Mouse (Mus musculus): ENCODE data around the gene Nfia. TPM values are rescaled to one million over a fixed set of nuclear protein-coding genes. Genes with fewer than 3 reads are reported as not detected.

Nfia gene
- total RNA-seq, 2 experiments from 2014 or later, result 57.0 to 57.8 TPM

- intact Hi-C loops (cut with DNase I), result no loop called here
- peak overlapping the region; percentile 63 for H3K4me3 ChIP-seq
- peak overlapping the region; percentile 86 for H3K27ac ChIP-seq
- TF ChIP-seq CTCF (IDR thresholded peaks at IDR 0.05), result no peak
- DNase-seq, result peak; percentile 28
These were observed 137.7 kb downstream of the Nfia start for GRCm38 (mm10) chr4:97910115-97910776.

- TF ChIP-seq CTCF (IDR thresholded peaks at IDR 0.05), result no peak
- Histone ChIP-seq H3K4me3 (peak overlapping the region; percentile 63), H3K27ac (peak overlapping the region; percentile 86)
- DNase-seq, result peak; percentile 55
- intact Hi-C loops (cut with DNase I), result no loop called here
These were observed 138.4 kb downstream of the Nfia start for GRCm38 (mm10) chr4:97910777-97911580.

- intact Hi-C loops (cut with DNase I), result no loop called here
- Histone ChIP-seq H3K4me3 (no peak overlapping the region; the same call in 1 of the 2 replicates), H3K27ac (peak overlapping the region; percentile 86)
- no peak for TF ChIP-seq CTCF (IDR thresholded peaks at IDR 0.05)
- no peak for DNase-seq
These were observed 139.2 kb downstream of the Nfia start for GRCm38 (mm10) chr4:97911755-97912154.

GRCm38 (mm10) chr4:97912155-97912554 is 139.6 kb downstream of the Nfia start:
- H3K27ac ChIP-seq, result peak overlapping the region; percentile 86
- intact Hi-C loops (cut with DNase I), result no loop called here
- DNase-seq, result no peak
- TF ChIP-seq CTCF (IDR thresholded peaks at IDR 0.05), result no peak
- no peak overlapping the region for H3K4me3 ChIP-seq

- no peak overlapping the region for H3K27ac ChIP-seq
- no peak for TF ChIP-seq CTCF (IDR thresholded peaks at IDR 0.05)
- no peak overlapping the region for H3K4me3 ChIP-seq
- DNase-seq, result no peak
- intact Hi-C loops (cut with DNase I), result no loop called here
These were observed 140.0 kb downstream of the Nfia start for GRCm38 (mm10) chr4:97912560-97912959.

- H3K27ac ChIP-seq, result no peak overlapping the region
- DNase-seq, result no peak
- no peak overlapping the region for H3K4me3 ChIP-seq
- TF ChIP-seq CTCF (IDR thresholded peaks at IDR 0.05), result no peak
- intact Hi-C loops (cut with DNase I), result no loop called here
These were observed 141.8 kb downstream of the Nfia start for GRCm38 (mm10) chr4:97914348-97914747.

GRCm38 (mm10) chr4:97914761-97915160 is 142.2 kb downstream of the Nfia start:
- DNase-seq, result no peak
- no peak overlapping the region for H3K27ac ChIP-seq
- intact Hi-C loops (cut with DNase I), result no loop called here
- no peak for TF ChIP-seq CTCF (IDR thresholded peaks at IDR 0.05)
- H3K4me3 ChIP-seq, result no peak overlapping the region

- H3K4me3 ChIP-seq, result no peak overlapping the region
- intact Hi-C loops (cut with DNase I), result no loop called here
These were observed 145.0 kb downstream of the Nfia start for GRCm38 (mm10) chr4:97917568-97917967.

GRCm38 (mm10) chr4:97918675-97919074 is 146.1 kb downstream of the Nfia start:
- intact Hi-C loops (cut with DNase I), result no loop called here

More at GRCm38 (mm10) chr4:97917568-97917967, 145.0 kb downstream of the Nfia start:
- no peak for DNase-seq
- H3K27ac ChIP-seq, result no peak overlapping the region
- no peak for TF ChIP-seq CTCF (IDR thresholded peaks at IDR 0.05)

GRCm38 (mm10) chr4:97919773-97920172 is 147.2 kb downstream of the Nfia start:
- intact Hi-C loops (cut with DNase I), result loop anchor here (5.0 to 10.0 kb wide), 2 partner anchors 142 to 185 kb away; partner anchors contain the start of gene E130114P18Rik
- Histone ChIP-seq H3K27ac (peak overlapping the region; percentile 84), H3K4me3 (peak overlapping the region; percentile 65)
- no peak for TF ChIP-seq CTCF (IDR thresholded peaks at IDR 0.05)
- no peak for DNase-seq

More at GRCm38 (mm10) chr4:97918675-97919074, 146.1 kb downstream of the Nfia start:
- DNase-seq, result no peak
- Histone ChIP-seq H3K4me3 (no peak overlapping the region), H3K27ac (peak overlapping the region; percentile 84; the same call in 1 of the 2 replicates)
- TF ChIP-seq CTCF (IDR thresholded peaks at IDR 0.05), result peak; percentile 19; the same call in 1 of the 2 replicates

GRCm38 (mm10) chr4:97920287-97921079 is 147.9 kb downstream of the Nfia start:
- DNase-seq, result peak; percentile 51
- Histone ChIP-seq H3K27ac (peak overlapping the region; percentile 84), H3K4me3 (peak overlapping the region; percentile 65)
- intact Hi-C loops (cut with DNase I), result loop anchor here (5.0 to 10.0 kb wide), 2 partner anchors 143 to 184 kb away; partner anchors contain the start of gene E130114P18Rik
- TF ChIP-seq CTCF (IDR thresholded peaks at IDR 0.05), result no peak

- H3K27ac ChIP-seq, result no peak overlapping the region
- intact Hi-C loops (cut with DNase I), result loop anchor here (5.0 to 10.0 kb wide), 2 partner anchors 144 to 183 kb away; partner anchors contain the start of gene E130114P18Rik
- TF ChIP-seq CTCF (IDR thresholded peaks at IDR 0.05), result 0 out of 2 replicates have a peak, but pooled peaks have one; percentile 3
- H3K4me3 ChIP-seq, result no peak overlapping the region
- DNase-seq, result no peak
These were observed 149.1 kb downstream of the Nfia start for GRCm38 (mm10) chr4:97921682-97922081.
